Mouse (Mus musculus) heart, embryonic 14.5 days (tissue): ENCODE results near the gene Macrod2. TPM values are rescaled to one million over a fixed set of nuclear protein-coding genes. Genes with fewer than 3 reads are reported as not detected.

Experiments used
- ATAC-seq: fragments of 200-750 bp; cut with Nextera tagmentation; 2 replicates; pipeline ENCODE4 v1.8.0; 2017; ENCODE audit warnings: low read depth, moderate TSS enrichment; ENCODE audit not compliant: insufficient number of reproducible peaks, insufficient read depth, low FRiP score
- H3K27ac ChIP-seq, 2 experiments: fragments of 200-500 bp in 1 of 2; fragments of 300-500 bp in 1 of 2; sonication (generic) in 1 of 2; replicated peaks in 1 of 2; 2 replicates each; pipeline ENCODE4 v1.5.1; 2012 to 2014; ENCODE audit warnings: low read depth in 2 of 2, low read length in 2 of 2, control low read depth in 1 of 2, mild to moderate bottlenecking in 1 of 2, mixed read lengths in 1 of 2; ENCODE audit not compliant: control insufficient read depth in 1 of 2, insufficient read depth in 1 of 2
- H3K27me3 ChIP-seq: fragments of 300-500 bp; sonication (generic); 2 replicates; pipeline ENCODE4 v1.6.1; 2014; ENCODE audit warnings: mild to moderate bottlenecking, low read length, control low read depth; ENCODE audit not compliant: control insufficient read depth, insufficient read depth
- H3K36me3 ChIP-seq: fragments of 300-500 bp; sonication (generic); 2 replicates; pipeline ENCODE4 v1.6.1; 2014; ENCODE audit warnings: mild to moderate bottlenecking, control low read depth, low read length, mixed read lengths; ENCODE audit not compliant: control insufficient read depth, insufficient read depth
- H3K4me1 ChIP-seq, 2 experiments: fragments of 200-500 bp in 1 of 2; fragments of 300-500 bp in 1 of 2; sonication (generic) in 1 of 2; 2 replicates each; pipeline ENCODE4 v1.6.1; 2012 to 2014; ENCODE audit warnings: low read length in 2 of 2, control low read depth in 1 of 2, mixed read lengths in 1 of 2; ENCODE audit not compliant: control insufficient read depth in 2 of 2, insufficient read depth in 2 of 2
- H3K4me2 ChIP-seq: fragments of 300-500 bp; sonication (generic); 2 replicates; pipeline ENCODE4 v1.6.1; 2014; ENCODE audit warnings: mild to moderate bottlenecking, low read length
- H3K4me3 ChIP-seq, 2 experiments: fragments of 200-500 bp in 1 of 2; fragments of 300-500 bp in 1 of 2; sonication (generic) in 1 of 2; 2 replicates each; pipeline ENCODE4 v1.5.1; 2012 to 2014; ENCODE audit warnings: low read length in 2 of 2, mild to moderate bottlenecking in 2 of 2, control low read depth in 1 of 2, low read depth in 1 of 2, moderate library complexity in 1 of 2; ENCODE audit not compliant: control insufficient read depth in 1 of 2, insufficient read depth in 1 of 2
- H3K9ac ChIP-seq: fragments of 300-500 bp; sonication (generic); 2 replicates; pipeline ENCODE4 v1.6.1; 2014; ENCODE audit warnings: mild to moderate bottlenecking, low read length
- H3K9me3 ChIP-seq: fragments of 300-500 bp; sonication (generic); 2 replicates; pipeline ENCODE4 v1.6.1; 2016; ENCODE audit warnings: low read length, control low read depth; ENCODE audit not compliant: control insufficient read depth
- WGBS: fragments of 180-500 bp; shearing (Covaris S2); extraction: QIAGEN DNeasy Blood & Tissue Kit; methylation state at CpG from one replicate; pipeline ENCODE4 v1.1.7; 2014; 5-methylcytosine and 5-hydroxymethylcytosine counted together
- polyA plus RNA-seq: library from polyadenylated mRNA; unstranded; fragments of >200 nt; fragmentation: Nextera tagmentation; extraction: Ambion mirVana; gene quantifications from 2 replicates; pipeline ENCODE4 v1.2.1, GENCODE M21; 2014

Gene Macrod2
- polyA plus RNA-seq, 1 experiment from 2014 or later: 21.3 TPM

- 83% methylated on average over 6 of the region's 6 CpGs for WGBS
- no peaks in the 10 kb centered on the region for H3K27me3 ChIP-seq
Observed at GRCm38 (mm10) chr2:140570874-140571273, 175.8 kb downstream of the Macrod2 start.

GRCm38 (mm10) chr2:140592537-140593261 is 197.6 kb downstream of the Macrod2 start:
- no peak for ATAC-seq
- WGBS: 84% methylated on average over 3 of the region's 3 CpGs
- H3K9ac ChIP-seq: no peak overlapping the region

More at GRCm38 (mm10) chr2:140570874-140571273, 175.8 kb downstream of the Macrod2 start:
- Histone ChIP-seq H3K36me3 (no peaks in the 10 kb centered on the region), H3K27ac (no peak overlapping the region), H3K9ac (no peak overlapping the region), H3K4me2 (no peak overlapping the region), H3K4me1 (peaks cover 0 to 2% of the 10 kb centered on the region in 2 experiments; a peak in 3 of 4 replicates), H3K4me3 (no peak overlapping the region), H3K9me3 (no peaks in the 10 kb centered on the region)
- ATAC-seq: no peak

GRCm38 (mm10) chr2:140596906-140597305 is 201.8 kb downstream of the Macrod2 start:
- ATAC-seq: no peak
- no peak overlapping the region for H3K4me2 ChIP-seq
- WGBS: 97% methylated on average over 2 of the region's 2 CpGs
- H3K27me3 ChIP-seq: no peaks in the 10 kb centered on the region
- H3K27ac ChIP-seq: no peak overlapping the region
- no peaks in the 10 kb centered on the region for H3K4me1 ChIP-seq
- no peak overlapping the region for H3K4me3 ChIP-seq
- H3K36me3 ChIP-seq: no peaks in the 10 kb centered on the region
- no peaks in the 10 kb centered on the region for H3K9me3 ChIP-seq
- no peak overlapping the region for H3K9ac ChIP-seq

More at GRCm38 (mm10) chr2:140592537-140593261, 197.6 kb downstream of the Macrod2 start:
- H3K9me3 ChIP-seq: no peaks in the 10 kb centered on the region
- no peaks in the 10 kb centered on the region for H3K4me1 ChIP-seq
- no peak overlapping the region for H3K4me2 ChIP-seq
- H3K4me3 ChIP-seq: no peak overlapping the region
- H3K36me3 ChIP-seq: no peaks in the 10 kb centered on the region
- H3K27ac ChIP-seq: no peak overlapping the region
- H3K27me3 ChIP-seq: no peaks in the 10 kb centered on the region

- H3K4me3 ChIP-seq: no peak overlapping the region
- H3K36me3 ChIP-seq: no peaks in the 10 kb centered on the region
- H3K4me1 ChIP-seq: no peaks in the 10 kb centered on the region
- ATAC-seq: no peak
- no peak overlapping the region for H3K27ac ChIP-seq
- H3K27me3 ChIP-seq: no peaks in the 10 kb centered on the region
- no peaks in the 10 kb centered on the region for H3K9me3 ChIP-seq
- 90% methylated on average over 2 of the region's 2 CpGs for WGBS
- H3K4me2 ChIP-seq: no peak overlapping the region
- no peak overlapping the region for H3K9ac ChIP-seq
Observed at GRCm38 (mm10) chr2:140615451-140615850, 220.3 kb downstream of the Macrod2 start.

GRCm38 (mm10) chr2:140621730-140622337 is 226.7 kb downstream of the Macrod2 start:
- H3K9me3 ChIP-seq: no peaks in the 10 kb centered on the region
- no peak overlapping the region for H3K27ac ChIP-seq
- H3K9ac ChIP-seq: no peak overlapping the region
- no peak overlapping the region for H3K4me3 ChIP-seq
- no peak overlapping the region for H3K4me2 ChIP-seq
- H3K36me3 ChIP-seq: no peaks in the 10 kb centered on the region
- H3K27me3 ChIP-seq: no peaks in the 10 kb centered on the region
- ATAC-seq: no peak
- no peaks in the 10 kb centered on the region for H3K4me1 ChIP-seq
- WGBS: 53% methylated on average over 2 of the region's 2 CpGs

- Histone ChIP-seq H3K4me2 (no peak overlapping the region), H3K9ac (no peak overlapping the region), H3K36me3 (peaks cover 7% of the 10 kb centered on the region; the same call in 1 of the 2 replicates), H3K27ac (no peak overlapping the region), H3K9me3 (no peaks in the 10 kb centered on the region), H3K4me3 (no peak overlapping the region), H3K4me1 (no peaks in the 10 kb centered on the region), H3K27me3 (no peaks in the 10 kb centered on the region)
- ATAC-seq: no peak
Observed at GRCm38 (mm10) chr2:140653481-140653880, 258.4 kb downstream of the Macrod2 start.

- WGBS: 76% methylated on average over 2 of the region's 2 CpGs
- Histone ChIP-seq H3K36me3 (peaks cover 12% of the 10 kb centered on the region), H3K9ac (no peak overlapping the region), H3K27ac (no peak overlapping the region), H3K4me2 (no peak overlapping the region), H3K9me3 (no peaks in the 10 kb centered on the region), H3K4me1 (no peaks in the 10 kb centered on the region), H3K4me3 (no peak overlapping the region), H3K27me3 (no peaks in the 10 kb centered on the region)
- ATAC-seq: no peak
Observed at GRCm38 (mm10) chr2:140653978-140654377, 258.9 kb downstream of the Macrod2 start.
